Mouse (Mus musculus) c-Kit-negative CD71-positive TER-119-positive erythroid progenitor cells, embryonic 14.5 days (primary cell): ENCODE results near the gene Stoml1.

Source experiments
- DNase-seq: peaks from one replicate; pipeline ENCODE4 v3.0.0-alpha.2; 2013; ENCODE audit warnings: low read depth, low spot score

Stoml1 gene

GRCm38 (mm10) chr9:58272068-58272541 is 19.1 kb downstream of the Stoml1 start:
- DNase-seq, result no peak

- DNase-seq, result no peak
These were observed 19.9 kb downstream of the Stoml1 start for GRCm38 (mm10) chr9:58272855-58273254.

- DNase-seq, result no peak
These were observed 21.2 kb downstream of the Stoml1 start for GRCm38 (mm10) chr9:58274101-58274604.

DNA sequence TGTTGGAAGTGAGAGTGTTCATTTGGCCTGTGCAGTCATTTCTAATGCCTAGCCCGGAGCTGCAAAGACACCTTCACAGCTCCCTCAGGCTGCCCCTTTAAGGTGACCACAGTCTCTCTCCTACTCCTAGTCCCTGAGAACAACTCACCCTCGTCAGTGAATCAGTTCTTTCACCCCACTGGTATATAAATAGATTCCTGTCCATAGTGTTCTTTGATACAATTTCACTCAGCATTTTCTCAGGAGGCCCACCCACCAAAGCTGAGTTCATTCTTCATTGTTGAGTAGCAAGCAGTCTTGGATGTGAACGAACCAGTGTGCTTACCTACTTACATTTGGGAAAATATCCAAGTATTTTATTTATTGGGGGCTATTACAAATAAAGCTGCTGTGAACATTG is 21.7 kb downstream of the Stoml1 start:
- no peak for DNase-seq

- no peak for DNase-seq
These were observed 22.3 kb downstream of the Stoml1 start for GRCm38 (mm10) chr9:58275115-58275774.

GRCm38 (mm10) chr9:58275797-58276196 is 22.8 kb downstream of the Stoml1 start:
- DNase-seq, result no peak

- DNase-seq, result no peak
These were observed 23.4 kb downstream of the Stoml1 start for GRCm38 (mm10) chr9:58276346-58276745.

DNA sequence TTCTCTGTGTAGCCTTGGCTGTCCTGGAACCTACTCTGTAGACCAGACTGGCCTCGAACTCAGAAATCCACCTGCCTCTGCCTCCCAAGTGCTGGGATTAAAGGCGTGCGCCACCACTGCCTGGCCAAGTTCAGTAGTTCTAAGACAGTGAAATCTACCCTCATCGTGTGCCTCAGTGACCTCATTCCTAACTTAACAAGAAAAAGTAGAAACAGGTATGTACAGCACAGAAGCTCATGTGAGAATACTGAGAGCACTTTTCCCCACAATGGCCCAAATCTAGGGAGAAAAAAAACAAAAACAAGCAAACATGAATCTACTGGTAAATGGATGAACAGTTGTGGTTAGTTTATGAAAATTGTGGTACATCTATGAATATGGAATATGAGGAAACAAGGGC is 25.3 kb downstream of the Stoml1 start:
- no peak for DNase-seq

- no peak for DNase-seq
These were observed 26.1 kb downstream of the Stoml1 start for GRCm38 (mm10) chr9:58278821-58279723.

GRCm38 (mm10) chr9:58279780-58280179 is 26.8 kb downstream of the Stoml1 start:
- DNase-seq, result no peak

DNA sequence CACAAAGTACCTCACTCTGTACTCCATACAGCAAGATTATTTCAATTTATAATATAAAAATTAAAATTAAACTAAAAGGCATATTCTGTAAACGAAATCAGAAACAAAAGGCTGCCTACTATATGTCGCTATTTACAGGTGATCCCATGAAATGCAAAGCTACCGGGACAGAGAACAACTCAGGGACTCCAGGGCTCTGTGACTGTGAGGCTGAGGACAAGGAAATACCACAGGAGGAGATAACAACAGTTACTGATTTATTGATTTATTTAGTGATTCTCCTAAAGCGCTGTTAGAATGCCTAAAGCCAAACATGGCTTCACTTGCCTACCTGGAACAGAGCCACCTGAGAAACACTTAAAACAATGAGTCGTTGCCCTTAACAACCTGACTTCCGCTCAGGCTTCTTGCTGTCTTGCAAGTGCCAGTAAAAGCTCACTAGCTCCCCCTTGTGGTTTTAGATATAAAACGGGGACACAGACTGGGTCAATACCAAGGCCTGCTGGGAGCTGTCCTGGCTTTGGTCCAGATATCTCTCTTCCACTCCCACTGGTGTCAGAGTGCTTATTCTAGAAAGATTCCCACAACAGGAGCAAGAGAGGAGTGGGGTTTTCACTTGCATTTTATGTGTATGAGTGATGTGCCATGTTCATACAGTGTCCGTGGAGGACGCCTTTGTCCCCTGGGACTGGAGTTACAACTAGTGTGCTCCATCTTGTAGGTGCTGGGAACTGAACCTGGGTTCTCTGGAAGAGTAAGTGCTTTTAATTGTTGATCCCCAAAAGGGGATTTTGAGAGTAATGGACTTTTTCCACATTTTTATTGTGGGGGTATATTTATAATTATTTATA is 27.5 kb downstream of the Stoml1 start:
- DNase-seq, result peak; percentile 76

GRCm38 (mm10) chr9:58281597-58281996 is 28.6 kb downstream of the Stoml1 start:
- peak; percentile 56 for DNase-seq

GRCm38 (mm10) chr9:58283431-58283830 is 30.5 kb downstream of the Stoml1 start:
- DNase-seq, result no peak

- no peak for DNase-seq
These were observed 36.1 kb downstream of the Stoml1 start for GRCm38 (mm10) chr9:58289090-58289489.

DNA sequence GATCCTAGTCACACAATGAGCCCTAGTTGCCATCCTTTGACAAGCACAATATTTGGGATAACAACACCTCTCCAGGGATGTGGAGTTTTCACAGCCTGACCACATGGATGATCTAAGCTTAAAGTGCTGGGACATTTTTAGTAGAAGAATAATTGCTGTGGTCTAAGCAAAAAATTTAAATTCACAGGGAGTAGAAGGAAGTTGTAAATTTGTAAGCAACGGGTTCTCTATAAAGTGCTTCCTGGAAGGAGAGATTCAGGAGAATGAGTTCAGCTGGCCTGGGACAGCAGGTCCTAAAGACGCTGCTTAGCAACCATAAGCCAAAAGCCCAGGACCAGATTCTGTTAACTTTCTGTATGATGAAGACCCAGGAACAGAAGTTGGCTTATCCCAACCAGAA is 36.9 kb downstream of the Stoml1 start:
- DNase-seq, result no peak

- DNase-seq, result no peak
These were observed 41.6 kb downstream of the Stoml1 start for GRCm38 (mm10) chr9:58294527-58294926.

- DNase-seq, result no peak
These were observed 42.4 kb downstream of the Stoml1 start for GRCm38 (mm10) chr9:58295345-58295744.

DNA sequence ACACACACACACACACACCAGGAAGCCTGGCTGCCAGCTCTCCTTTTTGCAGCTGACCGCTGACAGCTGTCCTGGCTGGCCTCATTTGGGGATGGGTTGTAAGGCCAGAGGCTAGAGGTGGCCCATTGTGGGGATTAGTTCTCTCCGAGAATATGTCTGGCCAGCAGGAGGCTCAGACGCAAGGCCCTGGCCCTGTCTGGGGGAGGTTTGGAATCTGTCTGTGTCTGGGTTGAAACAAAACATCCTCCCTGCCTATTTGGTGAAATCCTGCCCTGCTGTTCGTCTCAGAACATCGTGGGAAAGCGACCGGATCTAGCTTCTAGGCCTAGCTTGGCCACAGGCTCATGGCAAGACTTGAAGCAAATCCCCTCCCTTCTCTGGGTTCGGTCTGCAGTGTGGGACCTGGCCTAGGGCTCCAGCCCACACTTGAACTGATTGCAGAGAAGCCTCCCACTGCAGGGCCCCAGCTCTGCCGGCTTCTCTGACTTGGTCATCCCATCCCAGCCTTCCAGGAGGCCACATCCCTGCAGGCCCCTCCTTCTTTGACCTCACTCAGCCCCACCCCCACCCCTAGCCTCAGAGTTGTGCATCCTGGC is 42.9 kb downstream of the Stoml1 start:
- no peak for DNase-seq

GRCm38 (mm10) chr9:58297065-58297464 is 44.1 kb downstream of the Stoml1 start:
- DNase-seq, result no peak

DNA sequence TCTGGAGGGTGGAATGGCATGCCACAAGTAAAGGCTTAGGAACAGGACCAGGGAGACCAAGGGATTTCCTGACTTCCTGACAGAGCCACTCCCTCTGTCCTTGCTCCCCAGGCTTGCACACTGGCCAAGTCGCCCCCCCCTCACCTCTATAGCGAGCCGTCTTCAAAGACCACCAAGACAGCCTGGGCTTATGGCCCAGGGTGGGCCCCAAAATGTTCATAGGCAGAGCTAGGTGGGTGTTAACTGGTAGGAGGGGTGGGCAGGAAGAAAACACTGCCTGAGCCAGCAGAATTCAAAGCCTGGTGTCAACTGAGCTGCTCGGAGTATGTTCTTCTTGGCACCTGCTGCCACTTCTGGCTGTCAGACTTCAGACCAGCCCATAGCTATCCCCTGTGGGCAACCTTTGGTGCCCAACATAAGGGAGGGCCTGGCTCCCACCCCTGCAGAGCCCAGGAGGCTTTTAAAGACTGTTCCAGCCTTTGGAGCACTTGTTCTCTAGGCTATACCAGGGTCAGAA is 45.1 kb downstream of the Stoml1 start:
- no peak for DNase-seq

- DNase-seq, result no peak
These were observed 46.4 kb downstream of the Stoml1 start for GRCm38 (mm10) chr9:58299356-58299799.
